Mouse (Mus musculus) hematopoietic multipotent progenitor cell, adult 10-12 weeks (in vitro differentiated cells): ENCODE results near the gene Card6. TPM values are rescaled to one million over a fixed set of nuclear protein-coding genes. Genes with fewer than 3 reads are reported as not detected.

ENCODE experiments used
- polyA plus RNA-seq: library from polyadenylated mRNA; stranded (reverse); fragments of >175 nt; gene quantifications from 2 replicates; pipeline ENCODE4 v1.2.3, GENCODE M21; 2012; ENCODE audit warnings: low replicate concordance

The Card6 gene
- polyA plus RNA-seq: 5.4 and 10.6 TPM in 2 replicates

DNA sequence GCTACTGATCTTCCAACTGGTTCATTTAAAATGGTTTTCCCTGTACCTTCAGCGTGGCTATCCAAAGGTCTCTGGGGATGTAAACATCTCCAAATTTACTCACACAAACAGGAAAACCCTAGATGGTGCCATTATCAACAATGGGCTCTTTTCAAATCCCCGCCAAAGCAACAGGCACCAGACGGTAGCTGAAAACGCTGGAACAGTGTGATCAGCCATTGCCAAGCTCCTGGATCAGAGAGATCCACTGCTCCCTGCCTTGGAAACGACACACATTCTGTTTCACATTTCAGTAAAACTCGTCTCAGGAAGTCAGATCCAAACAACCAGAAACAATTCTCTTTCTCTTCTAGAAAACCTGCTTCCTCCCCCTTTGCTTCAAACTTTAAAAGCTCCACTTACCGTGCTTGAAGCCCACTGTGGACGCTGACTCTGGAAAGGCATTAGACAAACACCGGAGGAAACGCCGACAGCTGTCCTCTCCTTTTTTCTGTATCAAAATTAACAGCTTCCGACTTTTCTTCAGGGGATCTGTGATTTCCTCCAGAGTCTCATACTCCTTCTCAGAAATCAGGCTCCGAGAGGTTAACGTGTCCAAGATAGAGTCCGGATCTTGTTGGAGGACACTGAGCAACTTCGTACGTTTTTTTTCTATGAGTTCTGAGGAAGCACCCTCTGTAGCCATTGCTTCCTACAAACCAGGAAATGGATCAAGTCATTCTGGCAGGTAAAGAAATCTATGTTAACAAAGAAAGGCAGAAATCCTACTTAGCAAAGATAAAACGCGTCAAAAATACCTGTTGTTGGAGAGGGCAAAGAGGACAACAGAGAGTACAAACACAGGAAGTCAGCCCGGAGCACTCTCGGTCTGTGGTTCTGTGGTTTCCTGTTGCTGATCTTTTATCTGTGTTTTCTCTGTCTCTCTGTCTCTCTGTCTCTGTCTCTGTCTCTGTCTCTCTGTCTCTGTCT, at the start of gene Card6:
TSS of gene Card6 (minus strand) at position 854 of the 969 bp plus-strand sequence.

DNA sequence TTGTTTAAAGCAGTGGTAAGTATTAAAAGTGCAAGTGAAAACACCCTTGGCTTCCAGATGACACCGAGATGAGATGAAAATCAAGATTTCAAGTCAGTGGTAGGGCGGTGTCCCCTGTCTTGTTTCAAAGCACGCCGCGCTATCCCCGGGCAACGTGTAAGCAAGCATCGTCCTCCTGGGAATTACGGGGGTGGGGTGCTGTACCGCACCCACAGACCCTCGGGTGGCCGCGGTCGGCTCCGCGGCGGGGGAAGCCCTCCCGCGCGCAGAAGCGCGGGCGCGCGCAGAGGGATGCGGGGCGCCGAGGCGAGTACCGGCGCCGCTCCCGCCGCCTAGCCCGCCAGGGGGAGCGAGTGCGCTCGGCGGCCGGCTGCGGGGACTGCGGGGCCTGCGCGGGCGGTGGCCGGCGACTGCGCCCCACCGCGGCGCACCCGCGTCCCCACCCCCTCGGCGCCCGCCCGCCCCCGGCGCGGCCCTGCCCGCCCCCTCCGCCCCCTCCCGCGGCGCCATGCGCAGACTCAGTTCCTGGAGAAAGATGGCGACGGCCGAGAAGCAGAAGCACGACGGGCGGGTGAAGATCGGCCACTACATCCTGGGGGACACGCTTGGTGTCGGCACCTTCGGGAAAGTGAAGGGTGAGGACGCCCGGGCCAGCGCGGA, 35.2 kb upstream of the Card6 start, which contains the start of gene Prkaa1:
TSS of gene Prkaa1 (plus strand) at position 501 of the 660 bp plus-strand sequence.

DNA sequence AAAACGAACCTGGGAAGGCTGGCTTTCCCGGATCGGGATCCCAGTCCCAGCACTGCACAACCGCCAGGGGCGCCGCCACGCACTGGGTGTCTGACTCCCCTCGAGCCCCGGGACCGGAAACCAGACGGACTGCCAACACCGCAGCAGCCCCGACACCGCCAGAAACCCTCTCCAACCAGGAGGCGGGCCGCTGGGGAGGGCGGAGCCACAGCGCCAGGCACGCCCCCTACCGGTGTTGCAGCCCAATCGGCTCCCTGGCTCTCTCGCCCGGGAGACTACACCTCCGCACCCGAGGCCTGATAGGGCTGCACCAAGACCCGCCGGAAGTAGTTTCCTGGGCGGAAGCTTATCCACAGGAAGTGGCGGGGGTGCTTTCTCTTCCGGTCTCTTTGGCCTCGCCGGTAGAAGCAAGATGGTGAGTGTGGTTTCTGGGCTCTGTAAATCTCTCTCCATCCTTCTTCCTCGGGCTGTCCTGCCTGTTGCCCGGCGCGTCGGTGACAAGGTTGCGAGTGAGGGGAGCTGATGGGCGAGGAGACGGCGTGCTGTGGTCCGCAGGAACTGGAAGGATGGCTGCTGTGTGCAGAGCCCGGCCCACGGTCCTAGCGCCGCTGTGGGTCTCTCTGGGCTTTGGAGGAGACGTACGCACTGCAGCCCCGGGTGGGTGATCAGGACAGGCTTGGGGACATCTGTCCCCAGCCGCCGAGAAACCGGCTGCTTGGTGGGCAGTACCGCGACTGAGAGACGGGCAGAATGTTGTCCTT, 8.1 kb upstream of the Card6 start, which contains the start of gene Rpl37:
TSS of gene Rpl37 (plus strand) at position 376 of the 761 bp plus-strand sequence.

DNA sequence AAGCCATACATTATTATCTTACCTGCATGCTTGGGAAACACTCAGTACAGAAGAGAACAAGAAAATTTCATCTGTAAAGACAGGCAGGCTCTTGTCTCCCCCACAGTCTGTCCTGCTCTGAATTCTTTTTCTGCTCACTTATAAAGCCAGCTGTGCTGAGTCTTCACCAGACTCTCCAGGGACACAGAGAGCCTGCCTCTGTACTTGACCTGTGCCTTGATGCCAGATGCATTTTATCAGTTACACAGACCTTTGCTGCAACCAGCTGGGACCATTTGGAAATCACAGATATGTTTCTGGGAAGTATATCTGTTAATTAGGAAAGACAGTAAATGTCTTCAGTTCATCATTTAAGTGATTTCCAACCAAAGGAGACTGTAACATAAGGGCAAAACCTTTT, 44.7 kb downstream of the Card6 start, which contains the start of gene C7:
TSS of gene C7 (minus strand) at position 106 of the 400 bp plus-strand sequence.

Other genes with a start within 250 kb of the Card6 start
- gene Mroh2b, start 209.8 kb downstream of the Card6 start, polyA plus RNA-seq: not detected in 2 replicates
- not detected in 2 replicates for gene C7, start 44.8 kb downstream of the Card6 start, polyA plus RNA-seq
- 38.1 and 90.1 TPM in 2 replicates for gene Rpl37, start 8.1 kb upstream of the Card6 start, polyA plus RNA-seq
- gene Prkaa1, start 35.3 kb upstream of the Card6 start, polyA plus RNA-seq: 2.6 and 3.0 TPM in 2 replicates
- gene Ttc33, start 77.0 kb upstream of the Card6 start, polyA plus RNA-seq: 2.5 and 32.9 TPM in 2 replicates
- gene Ptger4, start 135.6 kb upstream of the Card6 start, polyA plus RNA-seq: 17.8 and 26.5 TPM in 2 replicates